Mouse (Mus musculus): ENCODE measurements around the gene Map4k3.
"Not testable (repeated sequence)": the region's sequence is repeated elsewhere in the genome, so short reads cannot be mapped to it uniquely, and the experiment has no call there.

Gene Map4k3

GRCm38 (mm10) chr17:80728062-80728858, at the start of gene Map4k3:
TSS of gene Map4k3 (minus strand) at chr17:80728485.
- DNase-seq (ENCODE audit: low spot score) = no peak

GRCm38 (mm10) chr17:80777581-80777980, 49.3 kb upstream of the Map4k3 start:
- DNase-seq (ENCODE audit: low spot score) = no peak

GRCm38 (mm10) chr17:80775178-80775788, 47.0 kb upstream of the Map4k3 start:
- no peak for DNase-seq (ENCODE audit: low spot score)

GRCm38 (mm10) chr17:80772545-80773453, 44.5 kb upstream of the Map4k3 start:
- no peak for DNase-seq (ENCODE audit: low spot score)

GRCm38 (mm10) chr17:80770065-80770464, 41.8 kb upstream of the Map4k3 start:
- DNase-seq (ENCODE audit: low spot score) = no peak

- no peak for DNase-seq (ENCODE audit: low spot score)
Measured at GRCm38 (mm10) chr17:80765204-80765603, 36.9 kb upstream of the Map4k3 start.

GRCm38 (mm10) chr17:80763065-80763681, 34.9 kb upstream of the Map4k3 start:
- no peak for DNase-seq (ENCODE audit: low spot score)

GRCm38 (mm10) chr17:80762391-80763040, 34.2 kb upstream of the Map4k3 start:
- no peak for DNase-seq (ENCODE audit: low spot score)

GRCm38 (mm10) chr17:80761191-80761590, 32.9 kb upstream of the Map4k3 start:
- not testable (repeated sequence) for DNase-seq (ENCODE audit: low spot score)

GRCm38 (mm10) chr17:80760344-80761145, 32.3 kb upstream of the Map4k3 start:
- no peak for DNase-seq (ENCODE audit: low spot score)

- DNase-seq (ENCODE audit: low spot score) = no peak
Measured at GRCm38 (mm10) chr17:80756043-80756442, 27.8 kb upstream of the Map4k3 start.

GRCm38 (mm10) chr17:80755076-80755871, 27.0 kb upstream of the Map4k3 start:
- DNase-seq (ENCODE audit: low spot score) = no peak

GRCm38 (mm10) chr17:80754589-80754988, 26.3 kb upstream of the Map4k3 start:
- no peak for DNase-seq (ENCODE audit: low spot score)

- no peak for DNase-seq (ENCODE audit: low spot score)
Measured at GRCm38 (mm10) chr17:80752466-80752865, 24.2 kb upstream of the Map4k3 start.

GRCm38 (mm10) chr17:80739421-80739820, 11.1 kb upstream of the Map4k3 start:
- no peak for DNase-seq (ENCODE audit: low spot score)

GRCm38 (mm10) chr17:80734700-80735099, 6.4 kb upstream of the Map4k3 start:
- no peak for DNase-seq (ENCODE audit: low spot score)

- DNase-seq (ENCODE audit: low spot score) = no peak
Measured at GRCm38 (mm10) chr17:80733121-80733800, 5.0 kb upstream of the Map4k3 start.

GRCm38 (mm10) chr17:80732256-80732655, 4.0 kb upstream of the Map4k3 start:
- DNase-seq (ENCODE audit: low spot score) = no peak

- DNase-seq (ENCODE audit: low spot score) = not testable (repeated sequence)
Measured at GRCm38 (mm10) chr17:80730283-80730682, 2.0 kb upstream of the Map4k3 start.

Data from layer of hippocampus, adult 9-10 months (tissue).